Mouse (Mus musculus) liver, embryonic 13.5 days (tissue): Measurements from ENCODE around the gene Eddm3b. TPM values are rescaled to one million over a fixed set of nuclear protein-coding genes. Genes with fewer than 3 reads are reported as not detected.
"Not testable (repeated sequence)": the region's sequence is repeated elsewhere in the genome, so short reads cannot be mapped to it uniquely, and the experiment has no call there.

ENCODE experiments used
- ATAC-seq: fragments of 200-750 bp; cut with Nextera tagmentation; 2 replicates; pipeline ENCODE4 v1.8.0; 2017; ENCODE audit warnings: low read depth, mild to moderate bottlenecking, moderate number of reproducible peaks, moderate library complexity
- DNase-seq: peaks from one replicate; pipeline ENCODE4 v3.0.0; 2022
- H3K27ac ChIP-seq: fragments of 300-500 bp; sonication (generic); 2 replicates; pipeline ENCODE4 v1.5.1; 2015; ENCODE audit warnings: moderate library complexity, mild to moderate bottlenecking, inconsistent platforms
- H3K27me3 ChIP-seq: fragments of 300-500 bp; sonication (generic); 2 replicates; pipeline ENCODE4 v1.6.1; 2015; ENCODE audit warnings: mild to moderate bottlenecking, inconsistent platforms
- H3K36me3 ChIP-seq: fragments of 300-500 bp; sonication (generic); 2 replicates; pipeline ENCODE4 v1.6.1; 2015; ENCODE audit warnings: mild to moderate bottlenecking, inconsistent platforms
- H3K4me1 ChIP-seq: fragments of 300-500 bp; sonication (generic); replicated peaks from 2 replicates; pipeline ENCODE4 v1.6.1; 2015; ENCODE audit warnings: inconsistent platforms
- H3K4me2 ChIP-seq: fragments of 300-500 bp; sonication (generic); 2 replicates; pipeline ENCODE4 v1.6.1; 2015; ENCODE audit warnings: inconsistent platforms, mild to moderate bottlenecking, moderate library complexity
- H3K4me3 ChIP-seq: fragments of 300-500 bp; sonication (generic); replicated peaks from 2 replicates; pipeline ENCODE4 v1.5.1; 2015; ENCODE audit warnings: mild to moderate bottlenecking, inconsistent platforms
- H3K9ac ChIP-seq: fragments of 300-500 bp; sonication (generic); 2 replicates; pipeline ENCODE4 v1.6.1; 2015; ENCODE audit warnings: mild to moderate bottlenecking, inconsistent platforms
- H3K9me3 ChIP-seq: fragments of 300-500 bp; sonication (generic); replicated peaks from 2 replicates; pipeline ENCODE4 v1.6.1; 2016; ENCODE audit warnings: inconsistent platforms
- WGBS: fragments of 180-500 bp; shearing (Covaris S2); methylation state at CpG from one replicate; pipeline ENCODE4 v1.1.7; 2015; ENCODE audit not compliant: insufficient replicate concordance; 5-methylcytosine and 5-hydroxymethylcytosine counted together
- polyA plus RNA-seq: library from polyadenylated mRNA; unstranded; fragments of >200 nt; fragmentation: Nextera tagmentation; extraction: Ambion mirVana; gene quantifications from 2 replicates; pipeline ENCODE4 v1.2.1, GENCODE M21; 2015

Gene Eddm3b
- polyA plus RNA-seq, 1 experiment from 2014 or later, result not detected

DNA sequence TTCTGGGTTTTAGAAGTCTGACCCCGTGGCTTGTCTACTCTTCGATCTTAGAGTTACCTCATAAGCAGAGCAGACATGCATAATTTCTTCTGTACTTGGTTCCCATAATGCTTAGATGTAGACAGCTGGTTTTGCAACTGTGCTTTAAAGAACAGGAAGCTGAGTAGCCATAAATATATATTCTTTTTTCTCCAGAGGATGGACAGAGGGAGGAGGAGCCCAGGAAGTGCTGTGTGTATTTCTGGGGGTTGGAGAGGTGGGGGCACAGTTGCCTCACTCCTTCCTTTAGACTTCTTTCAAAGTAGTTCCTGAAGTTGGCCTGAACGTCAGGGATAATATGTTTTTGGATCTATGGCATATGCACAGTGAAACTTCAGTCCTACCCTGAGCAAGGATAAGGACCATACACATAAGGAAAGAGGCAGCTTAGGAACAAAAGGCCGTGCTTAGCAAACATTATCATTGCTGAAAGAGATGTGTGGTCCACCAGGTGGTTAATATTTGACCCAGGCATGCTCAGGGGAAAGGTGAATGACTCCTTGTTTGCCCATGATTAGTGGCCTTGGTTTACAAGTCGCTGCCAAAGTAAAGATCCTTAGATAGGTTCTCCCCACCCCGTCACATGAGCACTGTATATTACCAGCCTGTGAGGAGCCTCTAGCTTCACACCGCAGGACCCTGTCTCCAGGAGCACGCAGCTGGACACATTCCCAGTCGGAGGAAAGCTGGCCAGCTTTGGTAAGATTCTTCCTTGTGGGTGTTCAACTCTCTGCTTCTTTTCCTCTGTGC lies 18.3 kb upstream of the Eddm3b start:
- no peak overlapping the region for H3K4me3 ChIP-seq
- WGBS, result 46% methylated on average over 9 of the region's 9 CpGs

DNA sequence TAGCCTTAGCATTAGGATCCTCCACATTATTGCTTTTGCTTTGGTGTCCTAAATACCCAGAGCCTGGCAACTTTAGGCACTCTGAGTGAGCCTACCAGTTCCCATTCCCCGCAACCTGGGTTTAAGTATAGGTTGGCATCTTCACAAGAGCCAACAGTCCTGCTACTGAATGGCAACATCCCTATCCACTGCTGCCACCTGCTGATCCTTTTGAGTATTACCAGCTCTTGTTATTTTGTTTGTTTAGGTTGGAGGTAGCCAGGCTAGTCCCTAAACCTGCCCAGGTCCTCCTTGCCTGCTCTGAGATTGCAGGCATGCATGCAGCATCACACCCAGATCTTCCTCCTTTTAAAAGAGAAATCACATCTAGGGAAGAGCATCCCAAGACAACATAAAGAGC lies 15.9 kb upstream of the Eddm3b start:
- not testable (repeated sequence) for H3K4me2 ChIP-seq, H3K4me3 ChIP-seq, H3K9ac ChIP-seq, H3K9me3 ChIP-seq, H3K27ac ChIP-seq, H3K27me3 ChIP-seq, H3K36me3 ChIP-seq
- H3K4me1 ChIP-seq, result peaks cover 29% of the 10 kb centered on the region
- WGBS, result 45% methylated on average over 1 of the region's 1 CpGs
- DNase-seq (peak; percentile 55), ATAC-seq (peak; percentile 45)

More for the DNA sequence above, 18.3 kb upstream of the Eddm3b start:
- Histone ChIP-seq H3K9ac (no peak overlapping the region), H3K27me3 (no peaks in the 10 kb centered on the region), H3K4me2 (0 out of 2 replicates have a peak overlapping the region, but pooled peaks have one; percentile 7), H3K36me3 (no peaks in the 10 kb centered on the region), H3K27ac (0 out of 2 replicates have a peak overlapping the region, but pooled peaks have one; percentile 11), H3K4me1 (peaks cover 46% of the 10 kb centered on the region), H3K9me3 (no peaks in the 10 kb centered on the region)
- DNase-seq (no peak), ATAC-seq (peak; percentile 35)

DNA sequence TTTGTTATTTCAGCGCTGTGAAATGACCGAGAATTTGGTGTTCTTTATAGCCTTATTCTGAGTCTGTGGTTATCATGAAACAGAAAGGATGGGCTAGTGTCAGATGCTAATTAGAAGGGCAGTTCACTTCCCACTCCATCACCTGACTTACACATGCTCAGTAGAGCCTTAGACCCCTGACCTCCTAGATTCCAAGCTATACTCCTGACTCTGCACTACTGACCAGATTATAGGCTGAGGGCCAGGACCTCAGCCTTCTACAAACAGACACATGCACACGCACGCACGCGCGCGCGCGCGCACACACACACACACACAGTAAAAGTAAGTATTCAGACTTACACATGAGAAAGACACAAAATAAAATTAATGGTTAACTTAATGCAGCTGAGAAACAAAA lies 15.3 kb upstream of the Eddm3b start:
- H3K4me2 ChIP-seq, result no peak overlapping the region
- ATAC-seq (no peak), DNase-seq (no peak)
- no peaks in the 10 kb centered on the region for H3K27me3 ChIP-seq
- H3K4me3 ChIP-seq, result no peak overlapping the region
- no peaks in the 10 kb centered on the region for H3K36me3 ChIP-seq
- no peak overlapping the region for H3K9ac ChIP-seq
- H3K9me3 ChIP-seq, result no peaks in the 10 kb centered on the region
- WGBS, result 94% methylated on average over 11 of the region's 11 CpGs
- H3K4me1 ChIP-seq, result peaks cover 27% of the 10 kb centered on the region
- H3K27ac ChIP-seq, result no peak overlapping the region

DNA sequence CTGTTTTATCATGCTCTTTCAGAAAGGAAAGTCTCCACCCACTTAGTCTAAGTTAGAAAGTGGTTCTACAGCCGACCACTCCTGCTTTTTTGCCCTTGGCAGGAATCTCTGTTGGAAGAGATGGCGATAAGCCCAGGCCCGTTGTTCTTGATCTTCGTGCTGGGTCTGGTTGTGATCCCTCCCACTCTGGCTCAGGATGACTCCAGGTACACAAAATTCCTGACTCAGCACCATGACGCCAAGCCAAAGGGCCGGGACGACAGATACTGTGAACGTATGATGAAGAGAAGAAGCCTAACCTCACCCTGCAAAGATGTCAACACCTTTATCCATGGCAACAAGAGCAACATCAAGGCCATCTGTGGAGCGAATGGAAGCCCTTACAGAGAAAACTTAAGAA lies 12.9 kb upstream of the Eddm3b start:
- H3K4me3 ChIP-seq, result no peak overlapping the region
- 70% methylated on average over 9 of the region's 9 CpGs for WGBS
- ATAC-seq (no peak), DNase-seq (no peak)
- no peak overlapping the region for H3K4me2 ChIP-seq
- H3K36me3 ChIP-seq, result no peaks in the 10 kb centered on the region
- H3K27ac ChIP-seq, result no peak overlapping the region
- no peaks in the 10 kb centered on the region for H3K27me3 ChIP-seq
- no peaks in the 10 kb centered on the region for H3K9me3 ChIP-seq
- no peak overlapping the region for H3K9ac ChIP-seq
- peaks cover 18% of the 10 kb centered on the region for H3K4me1 ChIP-seq

- Histone ChIP-seq H3K36me3 (no peaks in the 10 kb centered on the region), H3K4me1 (peaks cover 22% of the 10 kb centered on the region), H3K27me3 (no peaks in the 10 kb centered on the region), H3K27ac (no peak overlapping the region), H3K9ac (no peak overlapping the region), H3K4me2 (no peak overlapping the region), H3K4me3 (no peak overlapping the region), H3K9me3 (no peaks in the 10 kb centered on the region)
- DNase-seq (peak; percentile 64), ATAC-seq (no peak; the same call in 1 of the 2 replicates)
- WGBS, result 65% methylated on average over 3 of the region's 3 CpGs
Observed at GRCm38 (mm10) chr14:51103217-51103616, 11.0 kb upstream of the Eddm3b start.

DNA sequence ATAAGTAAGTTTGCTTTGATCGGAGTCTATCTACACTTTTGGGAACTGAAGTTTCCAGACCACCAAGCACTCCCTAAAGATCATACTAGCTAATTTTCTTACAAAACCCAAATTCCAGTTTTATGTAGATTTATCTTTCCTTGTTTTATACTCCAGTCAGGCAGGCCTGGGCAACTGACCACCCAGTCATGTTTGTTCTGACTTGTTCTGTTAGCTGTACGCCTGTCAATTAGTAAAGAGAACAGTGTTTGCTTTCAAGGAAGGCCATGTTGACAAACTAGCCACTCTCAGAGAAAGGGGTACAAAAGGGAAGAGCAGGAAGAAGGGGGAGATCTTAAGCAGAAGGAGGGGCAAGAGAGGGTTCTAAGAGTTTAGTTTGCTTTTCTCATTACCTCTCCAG lies 9.9 kb upstream of the Eddm3b start:
- Histone ChIP-seq H3K4me3 (no peak overlapping the region), H3K4me2 (no peak overlapping the region), H3K9me3 (no peaks in the 10 kb centered on the region), H3K4me1 (peaks cover 22% of the 10 kb centered on the region), H3K27ac (peak overlapping the region; percentile 2; the same call in 1 of the 2 replicates), H3K36me3 (no peaks in the 10 kb centered on the region), H3K9ac (no peak overlapping the region), H3K27me3 (no peaks in the 10 kb centered on the region)
- WGBS, result 75% methylated on average over 2 of the region's 2 CpGs
- no peak for DNase-seq
- ATAC-seq, result no peak

- no peak for ATAC-seq
- Histone ChIP-seq H3K4me2 (no peak overlapping the region), H3K36me3 (no peaks in the 10 kb centered on the region), H3K4me3 (no peak overlapping the region), H3K9me3 (no peaks in the 10 kb centered on the region), H3K9ac (no peak overlapping the region), H3K4me1 (peaks cover 24% of the 10 kb centered on the region), H3K27ac (no peak overlapping the region), H3K27me3 (no peaks in the 10 kb centered on the region)
- no peak for DNase-seq
Observed at GRCm38 (mm10) chr14:51106449-51106967, 7.7 kb upstream of the Eddm3b start.

GRCm38 (mm10) chr14:51111966-51112365 lies 2.3 kb upstream of the Eddm3b start:
- no peak for DNase-seq
- Histone ChIP-seq H3K9me3 (no peaks in the 10 kb centered on the region), H3K9ac (no peak overlapping the region), H3K36me3 (no peaks in the 10 kb centered on the region), H3K27ac (no peak overlapping the region), H3K27me3 (no peaks in the 10 kb centered on the region), H3K4me2 (no peak overlapping the region), H3K4me3 (no peak overlapping the region), H3K4me1 (peaks cover 8% of the 10 kb centered on the region)
- ATAC-seq, result no peak
- WGBS, result 58% methylated on average over 3 of the region's 3 CpGs

DNA sequence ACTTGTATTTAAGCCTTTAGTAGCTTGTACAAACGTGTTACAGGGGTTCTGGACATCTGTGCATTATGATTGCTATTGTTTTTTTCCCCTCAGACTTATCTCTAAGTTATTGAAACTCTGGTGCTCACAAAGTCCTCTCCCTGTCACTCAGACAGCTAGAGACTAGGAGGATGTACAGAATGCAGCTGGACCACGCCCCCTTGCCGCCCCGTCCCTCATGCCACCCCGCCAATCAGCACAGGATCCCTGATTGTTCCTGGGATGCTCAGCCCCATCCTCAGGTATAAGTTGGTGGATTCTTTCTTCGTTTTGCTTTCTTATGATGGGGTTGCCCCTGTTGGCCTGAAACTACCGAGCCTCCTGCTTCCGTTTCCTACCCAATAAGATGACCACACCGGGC lies 750 bp upstream of the Eddm3b start:
- ATAC-seq, result no peak
- Histone ChIP-seq H3K27me3 (no peaks in the 10 kb centered on the region), H3K4me1 (peaks cover 8% of the 10 kb centered on the region), H3K9ac (no peak overlapping the region), H3K4me2 (no peak overlapping the region), H3K4me3 (no peak overlapping the region), H3K36me3 (no peaks in the 10 kb centered on the region), H3K9me3 (no peaks in the 10 kb centered on the region), H3K27ac (no peak overlapping the region)
- DNase-seq, result no peak
- WGBS, result 45% methylated on average over 9 of the region's 9 CpGs

DNA sequence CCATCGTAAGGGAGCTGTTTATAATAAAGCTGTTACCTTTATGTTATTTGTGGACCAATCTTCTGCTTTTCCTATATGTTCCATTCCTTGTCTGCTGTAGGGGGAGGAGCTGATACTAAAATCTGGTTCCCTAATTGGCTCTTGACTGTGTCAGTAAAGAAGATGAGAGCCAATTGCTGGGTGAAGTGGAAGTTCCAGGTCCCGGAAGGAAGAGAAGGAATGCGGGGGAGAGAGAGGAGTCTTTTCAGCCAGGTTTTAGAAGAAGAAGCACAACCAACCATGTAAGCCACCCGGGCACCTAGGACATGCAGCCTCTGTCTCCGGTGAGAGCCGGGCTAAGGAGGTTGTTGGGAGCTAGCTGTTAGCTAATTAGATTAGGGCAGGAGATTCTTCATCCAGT lies 11.5 kb downstream of the Eddm3b start:
- Histone ChIP-seq H3K36me3 (no peaks in the 10 kb centered on the region), H3K27me3 (no peaks in the 10 kb centered on the region), H3K4me3 (no peak overlapping the region), H3K9ac (no peak overlapping the region), H3K9me3 (no peaks in the 10 kb centered on the region), H3K4me2 (no peak overlapping the region), H3K4me1 (peaks cover 84% of the 10 kb centered on the region), H3K27ac (peak overlapping the region; percentile 9; the same call in 1 of the 2 replicates)
- ATAC-seq (no peak), DNase-seq (no peak)
- WGBS, result 80% methylated on average over 6 of the region's 6 CpGs

DNA sequence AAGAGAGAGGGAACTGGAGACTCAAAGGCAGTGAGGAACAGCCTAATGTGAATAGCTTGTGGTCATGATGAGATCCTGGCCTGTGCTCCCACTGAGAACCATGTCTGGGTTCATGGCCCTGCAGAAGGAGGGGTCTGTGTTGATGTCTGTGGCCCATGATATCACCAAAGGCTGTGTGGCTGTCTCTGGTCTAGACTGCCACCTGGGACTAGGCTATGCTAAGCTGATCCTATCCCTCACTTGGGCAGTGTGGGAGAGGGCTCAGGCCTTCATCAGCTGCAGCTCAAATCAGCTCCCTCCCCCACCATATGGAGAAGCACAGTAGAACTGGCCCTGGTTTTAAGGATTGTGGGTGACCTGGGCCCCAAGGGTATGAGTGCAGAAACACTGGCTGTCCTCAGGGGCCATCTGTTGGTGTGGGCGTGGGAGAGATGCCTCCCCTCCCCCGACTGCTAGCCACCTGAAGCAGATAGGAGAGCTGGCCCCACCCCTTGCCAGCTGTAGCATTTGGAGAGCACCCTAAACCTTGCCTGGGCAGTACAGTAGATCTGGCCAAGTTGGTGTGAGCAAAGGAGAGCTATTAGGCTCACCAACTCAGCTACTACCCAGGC lies 13.5 kb downstream of the Eddm3b start:
- WGBS, result 25% methylated on average over 2 of the region's 2 CpGs
- ATAC-seq (peak; percentile 88), DNase-seq (peak; percentile 82)
- H3K27ac ChIP-seq, result peak overlapping the region; percentile 99
- H3K4me2 ChIP-seq, result peak overlapping the region; percentile 52
- no peaks in the 10 kb centered on the region for H3K9me3 ChIP-seq
- H3K27me3 ChIP-seq, result no peaks in the 10 kb centered on the region
- H3K36me3 ChIP-seq, result no peaks in the 10 kb centered on the region
- peaks cover 90% of the 10 kb centered on the region for H3K4me1 ChIP-seq
- H3K9ac ChIP-seq, result peak overlapping the region; percentile 61
- peak overlapping the region; percentile 10; the same call in 1 of the 2 replicates for H3K4me3 ChIP-seq
